Mouse (Mus musculus) gastrocnemius, postnatal 36 days (tissue): Measurements from ENCODE around the gene Fdx1l. TPM values are rescaled to one million over a fixed set of nuclear protein-coding genes. Genes with fewer than 3 reads are reported as not detected.

Source experiments
- DNase-seq, 2 experiments: peaks; one replicate each; pipeline ENCODE4 v3.0.0; 2022
- intact Hi-C: fragments of 180-260 bp; cut with DNase I; formaldehyde crosslinking; loops from one replicate; pipeline ENCODE4 v1.15.1; 2025
- long read RNA-seq, 2 experiments: library from polyadenylated mRNA; stranded (forward); transcript quantifications; one replicate each; pipeline ENCODE4 v2.0.0; 2021
- total RNA-seq, 2 experiments: library from RNA; stranded (reverse); gene quantifications; 2 replicates each; pipeline ENCODE4 v1.2.3; 2021

The Fdx1l gene
- total RNA-seq = 10 to 100 TPM; 37.5 to 40.4 TPM
- long read RNA-seq, experiment 1, transcript Fdx1l-204 (3 exons, 633 nt) = minor isoform, 5 of 78 reads
- long read RNA-seq, experiment 1, transcript Fdx1l-205 (4 exons, 951 nt) = minor isoform, 8 of 78 reads
- long read RNA-seq, experiment 1, transcript Fdx1l-203 (4 exons, 681 nt) = minor isoform, 8 of 78 reads
- long read RNA-seq, experiment 1, transcript Fdx1l-201 (5 exons, 812 nt) = major isoform, 54 of 78 reads
- long read RNA-seq, experiment 1, partial matches to known transcripts = 0 of 78 reads
- long read RNA-seq, experiment 1, other reads (novel, unspliced or antisense) = 3 of 78 reads
- long read RNA-seq, experiment 2, transcript Fdx1l-201 (5 exons, 812 nt) = major isoform, 79 of 104 reads
- long read RNA-seq, experiment 2, transcript Fdx1l-205 (4 exons, 951 nt) = minor isoform, 5 of 104 reads
- long read RNA-seq, experiment 2, transcript Fdx1l-203 (4 exons, 681 nt) = minor isoform, 16 of 104 reads
- long read RNA-seq, experiment 2, partial matches to known transcripts = 0 of 104 reads
- long read RNA-seq, experiment 2, other reads (novel, unspliced or antisense) = 1 of 104 reads

DNA sequence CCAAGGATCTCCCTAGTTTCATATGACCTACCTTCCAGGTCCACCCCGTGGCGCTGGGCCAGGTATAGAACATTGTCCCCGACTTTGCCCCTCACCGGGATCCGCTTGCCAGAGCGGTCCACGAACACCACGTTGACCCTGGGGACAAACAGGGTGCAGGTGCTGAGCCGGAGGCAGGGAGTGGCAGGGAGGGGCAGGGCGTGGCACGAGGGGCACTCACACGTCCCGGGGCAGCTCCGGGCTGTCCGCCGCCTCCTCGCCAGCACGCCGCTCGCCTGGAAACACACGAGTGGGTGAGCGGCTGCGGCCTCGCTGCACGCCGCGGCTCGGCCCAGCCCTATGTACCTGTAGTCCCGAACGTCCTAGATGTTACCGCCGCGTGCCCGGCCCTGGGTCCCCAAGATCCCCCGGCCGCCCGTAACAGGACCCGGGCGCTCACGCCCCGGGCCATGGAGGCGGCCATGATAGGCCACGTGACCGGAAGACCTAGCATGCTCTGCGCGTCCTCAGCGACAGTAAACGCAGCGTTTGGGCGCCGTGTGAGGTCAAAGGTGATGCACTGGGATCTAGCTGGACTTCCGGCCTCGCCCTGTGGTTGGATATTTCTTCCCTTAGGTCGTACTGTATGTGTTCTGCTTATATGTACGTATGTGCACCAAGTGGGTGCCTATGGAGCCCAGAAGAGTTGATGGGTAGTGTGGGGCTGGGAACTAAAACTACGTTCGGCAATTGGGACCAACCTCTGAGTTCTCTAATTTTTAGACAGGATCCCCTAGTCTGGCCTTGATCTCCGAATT is at the start of gene Fdx1l, which contains the start of gene Gm49373:
Gene Fdx1l, minus strand, starts transcription at position 571 of the 797 bp plus-strand sequence.
Gene Gm49373, minus strand, starts transcription at position 53 of the 797 bp plus-strand sequence.
- intact Hi-C loops = no loop called here
- peak; percentile 82 to 83 for DNase-seq

DNA sequence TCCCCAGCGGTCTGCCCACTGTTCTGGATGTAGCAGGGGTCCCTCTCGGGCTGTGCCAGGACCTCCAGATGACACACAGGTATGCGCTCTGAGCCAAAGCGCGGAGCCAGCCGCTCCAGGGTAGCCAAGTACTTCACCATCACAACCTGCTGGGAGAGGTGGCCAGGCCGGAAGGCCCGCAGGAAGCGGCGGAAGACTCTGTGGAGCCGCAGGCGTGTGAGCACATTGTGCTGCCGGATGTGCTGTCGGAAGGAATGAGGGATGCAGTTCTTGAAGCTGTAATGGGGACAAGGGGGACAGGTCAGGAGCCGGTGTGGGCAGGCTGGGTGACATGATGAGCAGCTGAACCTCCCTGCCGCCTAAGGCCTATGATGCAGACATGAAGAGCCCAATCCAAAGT is 48.1 kb upstream of the Fdx1l start:
- intact Hi-C loops = no loop called here
- no peak for DNase-seq

DNA sequence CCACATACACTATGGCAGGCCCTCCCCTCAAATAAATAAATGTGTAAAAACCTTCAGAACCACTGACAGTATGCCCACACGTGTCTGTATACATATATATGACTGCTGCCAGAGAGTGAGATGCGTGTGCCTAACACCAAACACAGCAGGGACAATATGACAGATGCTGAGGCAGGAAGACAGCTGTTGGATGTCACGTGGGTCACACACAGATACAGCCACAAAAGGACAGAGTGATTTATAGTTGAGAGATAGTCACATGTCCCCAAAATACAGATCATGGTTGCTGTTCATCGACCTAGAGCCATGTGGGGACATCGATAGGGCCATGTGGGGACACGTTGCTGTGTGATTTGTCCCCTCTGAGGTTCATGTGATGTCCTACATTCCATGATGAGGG is 43.7 kb upstream of the Fdx1l start:
- no peak for DNase-seq
- intact Hi-C loops = no loop called here

DNA sequence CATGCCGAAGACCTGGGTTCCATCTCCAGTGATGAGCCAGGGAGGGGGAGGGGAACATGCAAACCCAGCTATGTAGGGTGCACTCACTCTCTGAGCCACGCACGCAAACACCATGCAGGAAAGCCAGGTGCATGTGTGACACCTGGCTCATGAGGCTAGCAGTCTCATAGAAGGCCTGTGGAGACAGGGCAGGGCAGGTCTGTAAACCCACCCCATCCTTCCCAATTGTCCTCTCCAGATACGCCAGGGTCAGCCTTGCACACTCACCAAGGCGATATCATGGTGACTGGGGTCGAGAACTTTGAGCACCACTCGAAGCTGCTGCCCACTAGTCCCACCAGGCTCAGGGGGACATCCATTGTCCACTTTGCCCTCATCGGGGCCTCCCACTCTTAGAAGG is 41.7 kb upstream of the Fdx1l start:
- intact Hi-C loops = no loop called here

DNA sequence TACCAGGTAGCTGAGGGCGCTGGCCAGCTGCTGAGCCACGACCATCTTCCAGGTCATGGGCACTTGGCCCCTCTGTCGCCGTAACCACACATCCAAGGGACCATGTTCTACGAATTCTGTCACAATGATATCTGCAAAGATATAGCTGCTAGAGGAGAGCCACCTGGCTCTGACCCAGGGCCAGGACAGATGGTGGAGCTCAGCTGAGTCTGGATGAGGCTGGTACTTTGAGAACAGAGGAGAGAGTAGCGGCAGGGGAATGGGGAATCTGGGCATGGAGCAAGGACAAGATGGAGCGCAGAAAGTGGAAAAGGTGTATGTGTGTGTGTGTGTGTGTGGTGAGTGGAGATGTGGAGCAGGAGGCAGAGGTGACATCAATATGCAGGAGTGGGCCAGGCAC is 40.8 kb upstream of the Fdx1l start:
- no peak for DNase-seq
- intact Hi-C loops = no loop called here

More for the DNA sequence above, 41.7 kb upstream of the Fdx1l start:
- DNase-seq = no peak

DNA sequence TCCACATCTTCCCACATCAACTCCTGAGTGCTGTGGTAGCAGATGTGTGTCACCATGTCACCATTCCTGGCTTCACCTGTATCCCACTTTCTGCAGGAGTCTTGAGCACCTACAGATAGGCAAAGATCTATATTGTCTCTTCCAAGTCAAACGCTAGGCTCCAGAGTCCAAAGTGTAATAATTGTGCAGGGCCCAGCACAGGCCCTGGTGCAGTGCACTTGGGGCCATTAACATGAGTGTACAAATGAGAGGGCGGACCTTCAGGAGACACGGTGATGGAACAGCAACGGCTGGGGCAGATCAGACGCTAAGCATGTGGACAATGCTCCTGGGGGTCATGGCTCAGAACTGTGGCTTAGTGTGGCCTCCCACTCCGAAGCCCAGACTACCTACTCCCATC is 40.3 kb upstream of the Fdx1l start:
- intact Hi-C loops = no loop called here
- no peak for DNase-seq

DNA sequence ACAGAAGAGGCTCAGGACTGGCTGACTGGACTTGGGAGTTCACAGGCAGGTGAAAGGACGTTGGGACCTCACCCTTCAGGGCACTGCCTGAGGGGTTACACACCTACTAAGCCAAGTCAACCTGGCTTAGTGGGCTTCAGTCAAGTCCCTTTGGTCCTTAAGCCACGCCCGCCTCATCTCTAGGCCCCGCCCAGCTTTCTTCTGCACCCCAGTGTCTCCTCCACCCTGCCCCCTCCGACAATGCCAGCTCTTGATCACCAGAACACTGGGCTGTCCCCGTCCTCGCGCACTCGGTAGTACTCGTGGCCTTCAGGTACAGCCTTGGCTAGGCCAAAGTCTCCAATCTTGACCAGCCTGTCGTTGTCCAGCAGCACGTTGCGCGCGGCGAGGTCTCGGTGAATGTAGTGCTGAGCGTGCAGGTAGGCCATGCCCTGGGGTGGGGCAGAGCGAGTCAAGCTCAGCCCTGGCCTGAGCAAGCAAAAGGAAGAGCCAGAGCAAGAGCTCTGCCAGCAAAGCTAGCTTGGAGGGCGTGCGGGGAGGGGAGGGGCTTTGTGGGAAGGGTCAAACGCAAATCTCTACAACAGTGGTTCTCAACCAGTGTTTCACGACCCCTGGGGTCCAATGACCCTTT is 34.3 kb upstream of the Fdx1l start:
- intact Hi-C loops = loop anchor here (1.0 kb wide), 1 partner anchor 12 kb away; no protein-coding TSS in a partner anchor
- no peak for DNase-seq

DNA sequence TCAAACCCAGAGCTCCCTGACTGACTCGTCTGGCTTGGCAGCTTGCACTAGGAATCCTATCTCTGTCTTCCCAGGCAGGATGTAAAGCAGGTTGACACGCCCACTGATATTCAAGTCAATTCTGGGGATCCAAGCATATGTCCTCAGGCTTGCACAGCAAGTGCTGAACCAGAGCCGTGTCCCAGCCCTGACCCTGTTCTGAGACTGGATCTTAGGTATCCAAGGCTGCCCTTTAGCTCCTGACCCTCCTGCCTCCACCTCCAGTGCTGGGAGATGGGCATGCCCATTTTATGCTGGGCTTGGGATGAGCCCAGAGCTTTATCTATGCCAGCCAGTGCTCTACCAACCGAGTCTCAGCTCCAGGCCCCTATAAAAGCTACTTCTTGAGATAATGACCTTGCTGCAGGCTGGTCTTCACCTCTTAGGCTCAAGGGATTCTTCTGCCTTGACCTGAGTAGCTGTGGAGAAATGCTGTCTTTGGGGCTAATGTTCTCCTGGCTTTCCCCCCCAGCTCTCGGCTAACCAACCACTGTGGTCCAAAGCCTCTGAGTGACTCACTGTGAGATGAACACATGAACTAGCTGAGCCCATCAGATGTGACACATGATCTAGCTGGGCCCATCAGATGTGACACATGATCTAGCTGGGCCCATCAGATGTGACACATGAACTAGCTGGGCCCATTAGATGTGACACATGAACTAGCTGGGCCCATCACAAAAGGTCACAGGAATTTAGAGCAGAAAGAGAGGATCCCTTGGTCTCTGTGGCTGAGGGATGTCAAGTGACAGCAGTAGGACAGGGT is 32.5 kb upstream of the Fdx1l start:
- no peak for DNase-seq
- intact Hi-C loops = no loop called here

DNA sequence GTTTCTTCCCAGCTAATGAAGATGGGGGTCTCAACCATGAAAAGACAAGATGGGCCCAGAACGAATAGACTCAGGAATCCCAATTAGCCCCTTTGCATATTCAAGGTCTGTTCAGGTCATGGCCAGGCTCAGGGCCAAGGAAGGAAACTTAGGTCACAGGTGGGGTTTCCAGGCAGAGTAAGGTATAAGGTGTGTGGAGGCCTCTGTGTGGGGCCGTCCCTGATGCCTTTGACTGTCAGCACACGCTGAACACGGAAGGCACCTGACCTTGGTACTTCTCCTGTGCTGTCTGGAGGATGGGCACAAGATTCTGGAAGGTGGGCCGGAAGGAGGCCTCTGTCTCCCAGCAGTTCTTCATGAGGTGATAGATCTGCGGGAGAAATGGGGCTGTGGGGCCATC is 31.4 kb upstream of the Fdx1l start:
- DNase-seq = no peak
- intact Hi-C loops = no loop called here

DNA sequence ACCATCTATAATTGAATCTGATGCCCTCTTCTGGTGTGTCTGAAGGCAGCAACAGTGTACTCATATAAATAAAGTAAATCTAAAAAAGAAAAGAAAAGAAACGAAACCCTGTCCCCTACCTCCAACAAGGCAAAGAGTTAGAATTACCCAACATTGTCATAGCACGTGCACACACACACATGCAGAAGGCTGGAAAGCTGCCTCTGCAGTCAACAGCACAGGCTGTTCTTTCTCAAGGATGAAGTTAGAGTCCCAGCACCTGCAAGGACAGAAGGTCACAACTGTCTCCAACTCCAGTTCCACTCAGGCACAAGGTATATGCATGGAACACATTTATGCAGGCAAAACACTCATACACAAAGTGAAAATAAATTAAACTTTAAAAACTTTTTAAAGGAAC is 28.7 kb upstream of the Fdx1l start:
- DNase-seq = no peak
- intact Hi-C loops = no loop called here

DNA sequence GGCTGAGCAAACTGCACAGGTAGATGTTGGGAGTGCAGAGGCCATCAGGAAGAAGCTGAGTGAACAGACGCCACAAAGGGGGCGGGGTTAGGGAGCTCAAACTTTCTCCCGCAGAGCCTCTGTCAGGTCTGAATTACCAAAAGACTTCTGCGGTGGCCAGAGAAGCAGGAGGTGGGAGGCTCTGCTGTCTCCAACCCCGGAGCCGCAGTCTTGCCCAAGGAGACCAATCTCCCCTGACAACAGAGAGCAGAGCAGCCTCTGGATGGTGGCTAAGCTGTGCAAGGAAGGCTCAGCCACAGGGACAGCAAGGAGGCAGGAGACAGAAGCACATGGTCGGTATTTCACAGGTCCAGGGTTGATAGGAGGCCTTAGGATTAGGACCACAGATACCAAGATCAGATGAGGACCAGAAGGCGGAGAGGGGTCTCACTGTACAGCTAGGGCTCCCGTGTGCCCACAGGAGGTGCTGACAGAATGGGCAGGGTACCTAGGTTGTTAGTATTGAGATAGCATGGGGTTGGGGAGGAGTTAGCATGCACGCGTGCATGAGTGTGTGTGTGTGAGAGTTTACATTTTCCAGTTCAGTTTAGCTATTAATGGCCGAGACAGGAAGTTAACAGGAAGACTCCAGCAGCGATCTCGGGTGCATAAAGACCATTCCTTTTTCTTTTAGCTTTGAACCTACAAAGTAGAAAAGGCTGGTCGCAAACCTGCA is 27.2 kb upstream of the Fdx1l start:
- no peak for DNase-seq
- intact Hi-C loops = no loop called here

DNA sequence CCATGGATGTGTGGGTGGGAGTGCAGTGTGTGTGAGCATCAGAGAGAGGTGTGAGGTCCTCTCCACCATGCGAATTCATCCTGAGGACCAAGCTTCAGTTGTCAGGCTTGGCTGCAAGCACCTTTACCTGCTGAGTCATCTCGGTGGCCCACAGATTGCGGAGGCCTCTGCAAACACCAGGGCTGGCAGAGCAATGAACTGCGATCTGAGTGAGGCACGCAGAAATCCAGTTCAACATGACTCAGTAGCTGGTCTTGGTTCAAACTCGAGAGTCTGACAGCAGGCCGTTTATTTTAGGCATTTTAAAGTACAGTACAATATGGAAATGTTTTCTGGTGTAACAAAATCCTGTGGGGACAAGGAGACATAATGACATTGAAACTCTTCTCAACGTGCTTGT is 24.4 kb upstream of the Fdx1l start:
- intact Hi-C loops = no loop called here
- DNase-seq = no peak

DNA sequence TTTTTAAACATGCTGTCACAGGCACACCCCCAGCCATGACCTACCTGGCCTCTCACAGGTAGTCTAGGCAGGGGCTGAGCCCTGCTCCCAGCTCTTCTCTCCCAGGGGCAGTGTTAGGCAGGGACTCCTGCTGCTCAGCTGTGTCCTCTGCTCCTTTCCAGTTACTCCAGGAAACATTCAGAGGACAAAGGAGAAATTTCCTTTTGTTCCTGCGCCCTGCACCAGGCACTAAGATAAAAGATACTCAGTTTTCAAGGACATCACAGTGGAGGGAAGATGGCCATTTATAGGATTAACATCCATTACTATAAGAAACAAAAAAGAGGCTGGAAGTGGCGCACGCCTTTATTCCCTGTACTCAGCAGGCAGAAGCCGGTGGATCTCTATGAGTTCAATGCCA is 22.5 kb upstream of the Fdx1l start:
- intact Hi-C loops = no loop called here
- no peak for DNase-seq

DNA sequence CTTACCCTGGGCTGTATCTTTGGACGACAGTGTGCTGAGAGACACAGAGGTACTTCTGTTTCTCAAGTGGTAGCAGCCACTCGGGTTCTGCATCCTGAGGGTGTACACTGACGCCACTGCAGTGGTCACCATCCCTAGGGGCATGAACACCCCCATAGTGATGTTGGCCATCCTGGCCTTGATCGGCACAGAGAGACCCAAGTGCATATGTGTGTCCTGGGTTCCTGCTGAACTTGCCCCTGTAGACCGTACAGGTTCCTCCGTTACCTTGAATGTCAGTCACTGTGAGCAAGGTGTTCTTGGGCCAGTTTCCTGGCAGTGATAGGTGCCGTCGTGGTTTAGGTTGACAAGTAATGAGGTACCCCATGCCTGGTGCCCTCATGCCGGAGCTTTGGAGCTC is 20.0 kb upstream of the Fdx1l start:
- intact Hi-C loops = loop anchor here (5.0 kb wide), 1 partner anchor 34 kb away; no protein-coding TSS in a partner anchor
- DNase-seq = no peak

DNA sequence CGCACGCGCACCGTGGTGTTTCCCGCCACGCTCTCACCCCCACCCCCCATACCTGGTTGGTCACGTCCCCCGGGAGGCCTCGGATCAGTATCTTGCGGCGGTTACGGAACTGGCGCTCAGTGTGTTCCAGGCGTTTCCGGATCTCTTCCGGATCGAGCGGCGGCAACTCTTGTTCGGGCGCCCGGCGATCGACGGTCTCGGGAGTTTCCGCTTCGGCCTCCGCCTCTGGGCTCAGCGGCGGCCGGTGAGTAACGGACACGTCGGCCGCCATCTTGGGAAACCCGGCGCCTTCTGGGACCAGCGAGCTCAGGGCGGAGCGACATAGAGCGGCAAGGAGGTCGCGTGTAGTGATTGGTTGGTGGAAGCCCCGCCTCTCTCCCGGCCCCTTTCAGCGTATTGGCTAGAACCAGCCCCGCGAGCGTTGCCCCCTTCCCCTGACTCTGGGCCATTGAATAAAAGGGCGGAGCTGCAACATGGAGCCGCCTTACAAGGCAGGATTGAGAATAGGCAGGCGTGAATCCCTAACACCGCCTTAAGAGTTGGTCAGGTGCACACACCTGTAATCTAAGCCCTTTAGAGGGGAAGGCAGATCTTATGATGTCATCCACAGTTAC is 18.4 kb upstream of the Fdx1l start, which contains the start of the genes Gm38431 and Raver1:
Gene Gm38431, minus strand, starts transcription at position 291 of the 614 bp plus-strand sequence.
Gene Raver1, minus strand, starts transcription at position 302 of the 614 bp plus-strand sequence.
- intact Hi-C loops = loop anchor here (5.0 kb wide), 1 partner anchor 35 kb away; no protein-coding TSS in a partner anchor
- peak; percentile 93 to 98 for DNase-seq

DNA sequence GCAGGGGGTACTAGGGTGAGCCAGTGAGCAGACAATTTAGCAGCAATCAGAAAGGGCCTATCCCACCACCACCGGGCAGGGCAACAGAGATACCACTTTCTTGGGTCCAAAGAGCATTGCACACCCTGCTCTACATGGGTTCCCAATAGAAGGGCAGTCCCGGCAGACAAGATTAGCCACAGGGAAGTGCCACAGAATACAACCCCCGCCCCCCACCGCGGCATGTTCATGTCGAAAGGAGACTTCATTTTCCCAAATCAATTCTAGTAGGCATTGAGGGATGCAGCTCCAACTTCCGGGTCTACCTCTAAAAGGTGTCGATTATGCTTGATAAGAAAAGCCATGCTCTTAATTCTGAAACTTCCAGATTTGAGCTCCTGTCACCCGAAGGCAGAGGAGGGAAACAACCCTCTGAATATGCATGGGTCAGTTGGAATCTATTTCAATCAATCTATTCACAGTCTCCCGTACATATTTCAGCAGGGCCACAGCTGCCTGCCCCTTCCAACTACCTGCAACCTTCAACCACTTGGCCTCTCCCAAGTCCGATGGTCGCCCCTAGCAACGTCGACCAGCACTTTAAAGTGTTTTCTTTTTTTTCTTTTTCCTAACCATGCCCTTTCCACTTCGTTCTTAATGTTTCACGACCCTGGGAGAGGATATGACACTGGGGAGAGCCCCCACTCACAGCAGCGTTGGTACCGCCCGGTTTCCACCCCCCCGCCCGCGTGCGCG is 17.7 kb upstream of the Fdx1l start:
- intact Hi-C loops = loop anchor here (5.0 kb wide), 1 partner anchor 36 kb away; no protein-coding TSS in a partner anchor
- DNase-seq = no peak

DNA sequence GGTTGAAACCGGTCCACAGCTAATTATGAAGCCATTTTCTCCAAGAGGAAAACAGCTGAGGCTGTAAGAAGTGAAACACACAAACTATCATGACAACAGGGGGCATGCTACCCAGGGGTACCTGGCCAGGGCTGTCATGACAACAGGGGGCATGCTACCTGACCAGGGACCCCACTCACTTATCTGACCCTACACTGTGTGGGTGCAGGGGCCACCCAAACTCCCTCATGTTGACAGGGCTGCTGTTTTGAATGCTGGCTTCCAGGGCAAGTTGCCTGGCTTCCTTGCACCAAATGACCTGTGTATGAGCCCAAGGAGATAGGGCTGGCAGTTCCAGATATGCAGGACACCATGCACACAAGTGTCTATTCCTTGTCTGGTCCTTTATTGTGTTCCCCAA is 17.1 kb upstream of the Fdx1l start:
- DNase-seq = no peak

DNA sequence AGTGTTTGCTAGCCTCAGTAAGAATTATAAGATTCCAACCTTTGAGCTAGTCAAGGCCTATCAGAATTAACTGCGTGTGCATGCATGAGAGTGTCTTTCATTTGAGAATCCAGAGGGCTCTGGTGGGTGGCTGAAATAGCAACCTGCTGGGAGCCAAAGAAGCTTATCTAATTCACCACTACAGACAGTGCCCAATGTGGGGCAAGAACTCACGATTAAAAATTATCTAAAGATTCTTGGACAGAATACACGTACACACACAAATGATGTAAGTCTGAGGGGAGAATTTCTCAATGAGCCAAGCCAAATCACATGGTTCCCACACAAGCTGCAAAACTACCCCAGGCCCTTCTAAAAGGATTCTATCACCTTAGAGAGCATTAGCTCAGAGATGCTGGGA is 9.9 kb upstream of the Fdx1l start:
- intact Hi-C loops = no loop called here
- no peak for DNase-seq

More for the DNA sequence above, 17.1 kb upstream of the Fdx1l start:
- intact Hi-C loops = loop anchor here (5.0 kb wide), 1 partner anchor 37 kb away; no protein-coding TSS in a partner anchor
